Mouse (Mus musculus) kidney, postnatal 10 days (tissue): ENCODE data around the gene Gm37419.

ENCODE experiments used
- DNase-seq: peaks from one replicate; pipeline ENCODE4 v3.0.0; 2021; ENCODE audit warnings: mixed read lengths

The Gm37419 gene

GRCm38 (mm10) chr16:23997228-23997627 lies 8.9 kb downstream of the Gm37419 start:
- no peak for DNase-seq

- no peak for DNase-seq
Observed at GRCm38 (mm10) chr16:23997912-23998311, 9.6 kb downstream of the Gm37419 start.

- DNase-seq: no peak
Observed at GRCm38 (mm10) chr16:24005928-24006327, 17.6 kb downstream of the Gm37419 start.

- no peak for DNase-seq
Observed at GRCm38 (mm10) chr16:24009891-24010290, 21.6 kb downstream of the Gm37419 start.

- peak; percentile 22 for DNase-seq
Observed at GRCm38 (mm10) chr16:24011306-24011705, 23.0 kb downstream of the Gm37419 start.

GRCm38 (mm10) chr16:24012066-24012465 lies 23.8 kb downstream of the Gm37419 start:
- DNase-seq: no peak

GRCm38 (mm10) chr16:24014378-24014777 lies 26.1 kb downstream of the Gm37419 start:
- no peak for DNase-seq

GRCm38 (mm10) chr16:24016273-24016672 lies 28.0 kb downstream of the Gm37419 start:
- no peak for DNase-seq

GRCm38 (mm10) chr16:24016742-24017141 lies 28.5 kb downstream of the Gm37419 start:
- no peak for DNase-seq

GRCm38 (mm10) chr16:24021722-24022121 lies 33.4 kb downstream of the Gm37419 start:
- DNase-seq: no peak

GRCm38 (mm10) chr16:24022605-24023004 lies 34.3 kb downstream of the Gm37419 start:
- DNase-seq: no peak

- DNase-seq: no peak
Observed at GRCm38 (mm10) chr16:24025442-24025841, 37.2 kb downstream of the Gm37419 start.

GRCm38 (mm10) chr16:24029965-24030672 lies 41.8 kb downstream of the Gm37419 start:
- DNase-seq: no peak

- DNase-seq: no peak
Observed at GRCm38 (mm10) chr16:24033259-24033658, 45.0 kb downstream of the Gm37419 start.

GRCm38 (mm10) chr16:24034450-24034849 lies 46.2 kb downstream of the Gm37419 start:
- no peak for DNase-seq

GRCm38 (mm10) chr16:24035767-24036166 lies 47.5 kb downstream of the Gm37419 start:
- DNase-seq: no peak

- DNase-seq: no peak
Observed at GRCm38 (mm10) chr16:24036398-24036797, 48.1 kb downstream of the Gm37419 start.
